Mouse (Mus musculus) erythroblast, embryonic 14.5 days (primary cell): ENCODE data around the gene Ak9.

Experiments
- GATA1 ChIP-seq: IDR thresholded peaks from 2 replicates; pipeline ENCODE4 v1.6.1; 2012; ENCODE audit warnings: low read length, inconsistent platforms, mixed read lengths
- TAL1 ChIP-seq: IDR thresholded peaks from 3 replicates; pipeline ENCODE4 v1.6.1; 2012; ENCODE audit warnings: low read length, inconsistent platforms, mixed read lengths

- TF ChIP-seq GATA1 = no peak
- no peak for TF ChIP-seq TAL1
Observed at GRCm38 (mm10) chr10:41332533-41333043, 28.8 kb downstream of the Ak9 start.
